Mouse (Mus musculus) CH12.LX (cell line): ENCODE results near the gene Olfr967. TPM values are rescaled to one million over a fixed set of nuclear protein-coding genes. Genes with fewer than 3 reads are reported as not detected.

Experiments
- DNase-seq: peaks from one replicate; pipeline ENCODE4 v3.0.0-alpha.2; 2013; ENCODE audit errors: extremely low read depth
- H3K27ac ChIP-seq: 2 replicates; pipeline ENCODE4 v1.5.1; 2012; ENCODE audit warnings: low read depth, mild to moderate bottlenecking, control low read depth, moderate library complexity; ENCODE audit not compliant: insufficient read depth
- H3K27me3 ChIP-seq: replicated peaks from 2 replicates; pipeline ENCODE3; 2012; ENCODE audit warnings: inconsistent platforms
- H3K36me3 ChIP-seq, 2 experiments: replicated peaks in 1 of 2; 2 replicates each; pipeline versions ENCODE3 to v1.6.1; 2012; ENCODE audit warnings: inconsistent platforms in 1 of 2, low read length in 1 of 2, mild to moderate bottlenecking in 1 of 2, mixed read lengths in 1 of 2, moderate library complexity in 1 of 2; ENCODE audit not compliant: control insufficient read depth in 1 of 2, insufficient read depth in 1 of 2
- H3K4me1 ChIP-seq, 2 experiments: 2 replicates each; pipeline ENCODE4 v1.6.1; 2012; ENCODE audit warnings: inconsistent platforms in 1 of 2, moderate library complexity in 1 of 2; ENCODE audit not compliant: insufficient read depth in 2 of 2, control insufficient read depth in 1 of 2
- H3K4me2 ChIP-seq: 2 replicates; pipeline ENCODE4 v1.6.1; 2012; ENCODE audit warnings: low read depth, mild to moderate bottlenecking, control low read depth; ENCODE audit not compliant: poor library complexity, insufficient read depth, severe bottlenecking
- H3K4me3 ChIP-seq, 3 experiments: fragments of 150-350 bp in 1 of 3; sonication (generic) in 1 of 3; replicated peaks in 1 of 3; 2 replicates each; pipeline versions ENCODE3 to v1.5.1; 2011 to 2012; ENCODE audit warnings: low read depth in 2 of 3, low read length in 2 of 3, mild to moderate bottlenecking in 2 of 3, moderate library complexity in 2 of 3, control low read depth in 1 of 3, improper control_type of control experiment in 1 of 3, inconsistent platforms in 1 of 3, mixed read lengths in 1 of 3; ENCODE audit not compliant: poor library complexity in 1 of 3
- H3K79me2 ChIP-seq: replicated peaks from 2 replicates; pipeline ENCODE4 v1.6.1; 2012; ENCODE audit warnings: mild to moderate bottlenecking, moderate library complexity; ENCODE audit not compliant: control insufficient read depth, poor library complexity, insufficient read depth, severe bottlenecking; ENCODE audit errors: extremely low read depth
- H3K9ac ChIP-seq: 2 replicates; pipeline ENCODE4 v1.6.1; 2012; ENCODE audit warnings: low read depth, mild to moderate bottlenecking, control low read depth, moderate library complexity; ENCODE audit not compliant: insufficient read depth
- H3K9me3 ChIP-seq: replicated peaks from 2 replicates; pipeline ENCODE3; 2012; ENCODE audit warnings: low read length, inconsistent platforms, mixed read lengths
- CHD2 ChIP-seq: IDR thresholded peaks from 2 replicates; pipeline ENCODE4 v1.6.1; 2011; ENCODE audit warnings: low read length, improper control_type of control experiment
- JUN ChIP-seq: IDR thresholded peaks from 2 replicates; pipeline ENCODE4 v1.6.1; 2011; ENCODE audit warnings: low read depth, mild to moderate bottlenecking, low read length, improper control_type of control experiment, moderate library complexity; ENCODE audit not compliant: insufficient read depth
- JUND ChIP-seq: conservative IDR thresholded peaks from 2 replicates; pipeline ENCODE4 v1.6.1; 2011; ENCODE audit warnings: low read depth, low read length, improper control_type of control experiment
- MAX ChIP-seq: IDR thresholded peaks from 2 replicates; pipeline ENCODE4 v1.6.1; 2011; ENCODE audit warnings: low read length, improper control_type of control experiment
- MEF2A ChIP-seq: IDR thresholded peaks from 2 replicates; pipeline ENCODE4 v1.6.1; 2014; ENCODE audit warnings: low read depth, mild to moderate bottlenecking, inconsistent platforms, low read length, improper control_type of control experiment, borderline replicate concordance
- MYC ChIP-seq: IDR thresholded peaks from 2 replicates; pipeline ENCODE4 v1.6.1; 2011; ENCODE audit warnings: low read depth, mild to moderate bottlenecking, improper control_type of control experiment, low read length
- TCF12 ChIP-seq: IDR thresholded peaks from 2 replicates; pipeline ENCODE4 v1.6.1; 2014; ENCODE audit warnings: low read depth, mild to moderate bottlenecking, inconsistent platforms, low read length, improper control_type of control experiment
- USF1 ChIP-seq: IDR thresholded peaks from 2 replicates; pipeline ENCODE4 v1.6.1; 2014; ENCODE audit warnings: low read depth, mild to moderate bottlenecking, inconsistent platforms, low read length, improper control_type of control experiment
- dilution Hi-C: fragments of 300-500 bp; cut with MboI; formaldehyde crosslinking; loops from 2 replicates; pipeline ENCODE4 v1.14.3; 2020; ENCODE audit warnings: low sequenced_read_pairs; ENCODE audit not compliant: extremely low pct_unique_long_range_greater_than_20kb, extremely low pct_ligation_motif_present
- in situ Hi-C: fragments of 300-500 bp; cut with MboI; formaldehyde crosslinking; loops from 3 replicates; pipeline ENCODE4 v1.14.3; 2019; ENCODE audit warnings: low sequenced_read_pairs, low pct_ligation_motif_present, low pct_unique_long_range_greater_than_20kb, mixed read lengths
- polyA plus RNA-seq: library from polyadenylated mRNA; unstranded; fragments of >175 nt; gene quantifications from 2 replicates; pipeline ENCODE4 v1.2.1, GENCODE M21; 2012; ENCODE audit warnings: low read depth; ENCODE audit not compliant: insufficient read length
- total RNA-seq, 2 experiments: library from RNA; depleted of rRNA; stranded (reverse); fragments of 300-350 nt in 1 of 2; fragments of >200 nt in 1 of 2; gene quantifications; 2 replicates each; pipeline ENCODE4 v1.2.3; 2012 to 2014

Olfr967 gene
- total and polyA plus RNA-seq, 3 experiments: not detected

DNA sequence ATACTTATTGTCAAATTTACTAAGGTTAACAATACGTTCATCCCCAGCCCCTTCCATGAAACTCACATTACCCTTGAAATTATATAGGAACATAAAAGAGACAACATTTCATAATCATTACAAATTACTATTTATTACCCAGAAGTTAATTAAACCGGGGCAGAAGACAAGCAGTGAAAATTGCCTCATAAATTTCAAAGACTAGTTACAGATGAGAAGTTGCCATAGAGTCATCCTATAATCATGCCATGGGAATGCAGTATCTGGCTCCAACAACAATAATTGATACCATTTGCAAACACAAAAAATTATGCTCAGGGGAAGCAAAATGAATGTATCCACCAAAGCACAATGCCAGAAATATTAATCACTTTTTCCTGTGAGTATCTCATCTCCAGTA is 44.5 kb downstream of the Olfr967 start, which contains the start of gene Olfr969:
Gene Olfr969, plus strand, starts transcription at position 388 of the 400 bp plus-strand sequence.
- no peaks in the 10 kb centered on the region for H3K4me1 ChIP-seq
- no peaks in the 10 kb centered on the region for H3K36me3 ChIP-seq
- H3K9me3 ChIP-seq: no peaks in the 10 kb centered on the region
- in situ Hi-C loops (no loop called here), dilution Hi-C loops (no loop called here)
- H3K27me3 ChIP-seq: no peaks in the 10 kb centered on the region
- no peak within 1 kb of the TSS for H3K4me2 ChIP-seq
- H3K27ac ChIP-seq: no peak within 1 kb of the TSS
- no peak for DNase-seq
- no peak within 1 kb of the TSS for H3K4me3 ChIP-seq
- TF ChIP-seq USF1 (no peak), MAX (no peak), CHD2 (no peak), MEF2A (no peak), TCF12 (no peak), JUN (no peak), JUND (no peak), MYC (no peak)
- no peaks in the 10 kb centered on the region for H3K79me2 ChIP-seq
- no peak within 1 kb of the TSS for H3K9ac ChIP-seq

Other genes with a start within 250 kb of the Olfr967 start
Only the 20 nearest of the 21 such genes appear.
- gene Olfr957, start 230.4 kb upstream of the Olfr967 start, total RNA-seq (2012; rRNA removed): not detected in 2 replicates
- not detected in 2 replicates for gene Olfr957, start 230.4 kb upstream of the Olfr967 start, total RNA-seq (2014; rRNA removed)
- gene Olfr957, start 230.4 kb upstream of the Olfr967 start, polyA plus RNA-seq: not detected in 2 replicates
- not detected in 2 replicates for gene Olfr958, start 192.2 kb upstream of the Olfr967 start, total RNA-seq (2012; rRNA removed)
- not detected in 2 replicates for gene Olfr958, start 192.2 kb upstream of the Olfr967 start, total RNA-seq (2014; rRNA removed)
- not detected in 2 replicates for gene Olfr958, start 192.2 kb upstream of the Olfr967 start, polyA plus RNA-seq
- gene Olfr959, start 170.7 kb upstream of the Olfr967 start, total RNA-seq (2012; rRNA removed): not detected in 2 replicates
- gene Olfr959, start 170.7 kb upstream of the Olfr967 start, total RNA-seq (2014; rRNA removed): not detected in 2 replicates
- not detected in 2 replicates for gene Olfr959, start 170.7 kb upstream of the Olfr967 start, polyA plus RNA-seq
- gene AW551984, start 141.8 kb upstream of the Olfr967 start, total RNA-seq (2012; rRNA removed): not detected in 2 replicates
- gene AW551984, start 141.8 kb upstream of the Olfr967 start, total RNA-seq (2014; rRNA removed): not detected in 2 replicates
- not detected in 2 replicates for gene AW551984, start 141.8 kb upstream of the Olfr967 start, polyA plus RNA-seq
- not detected in 2 replicates for gene Olfr148, start 135.6 kb upstream of the Olfr967 start, total RNA-seq (2012; rRNA removed)
- gene Olfr148, start 135.6 kb upstream of the Olfr967 start, total RNA-seq (2014; rRNA removed): not detected in 2 replicates
- not detected in 2 replicates for gene Olfr148, start 135.6 kb upstream of the Olfr967 start, polyA plus RNA-seq
- not detected in 2 replicates for gene Olfr960, start 124.9 kb upstream of the Olfr967 start, total RNA-seq (2012; rRNA removed)
- gene Olfr960, start 124.9 kb upstream of the Olfr967 start, total RNA-seq (2014; rRNA removed): not detected in 2 replicates
- gene Olfr960, start 124.9 kb upstream of the Olfr967 start, polyA plus RNA-seq: not detected in 2 replicates
- gene Olfr961, start 101.2 kb upstream of the Olfr967 start, total RNA-seq (2012; rRNA removed): not detected in 2 replicates
- not detected in 2 replicates for gene Olfr961, start 101.2 kb upstream of the Olfr967 start, total RNA-seq (2014; rRNA removed)
- gene Olfr961, start 101.2 kb upstream of the Olfr967 start, polyA plus RNA-seq: not detected in 2 replicates
- gene Olfr963, start 79.0 kb upstream of the Olfr967 start, total RNA-seq (2012; rRNA removed): not detected in 2 replicates
- not detected in 2 replicates for gene Olfr963, start 79.0 kb upstream of the Olfr967 start, total RNA-seq (2014; rRNA removed)
- gene Olfr963, start 79.0 kb upstream of the Olfr967 start, polyA plus RNA-seq: not detected in 2 replicates
- not detected in 2 replicates for gene Olfr149, start 39.1 kb upstream of the Olfr967 start, total RNA-seq (2012; rRNA removed)
- gene Olfr149, start 39.1 kb upstream of the Olfr967 start, total RNA-seq (2014; rRNA removed): not detected in 2 replicates
- not detected in 2 replicates for gene Olfr149, start 39.1 kb upstream of the Olfr967 start, polyA plus RNA-seq
- gene Olfr965, start 34.9 kb upstream of the Olfr967 start, total RNA-seq (2012; rRNA removed): not detected in 2 replicates
- not detected in 2 replicates for gene Olfr965, start 34.9 kb upstream of the Olfr967 start, total RNA-seq (2014; rRNA removed)
- gene Olfr965, start 34.9 kb upstream of the Olfr967 start, polyA plus RNA-seq: not detected in 2 replicates
- gene Olfr150, start 15.3 kb upstream of the Olfr967 start, total RNA-seq (2012; rRNA removed): not detected in 2 replicates
- not detected in 2 replicates for gene Olfr150, start 15.3 kb upstream of the Olfr967 start, total RNA-seq (2014; rRNA removed)
- not detected in 2 replicates for gene Olfr150, start 15.3 kb upstream of the Olfr967 start, polyA plus RNA-seq
- not detected in 2 replicates for gene Olfr968, start 37.0 kb downstream of the Olfr967 start, total RNA-seq (2012; rRNA removed)
- not detected in 2 replicates for gene Olfr968, start 37.0 kb downstream of the Olfr967 start, total RNA-seq (2014; rRNA removed)
- not detected in 2 replicates for gene Olfr968, start 37.0 kb downstream of the Olfr967 start, polyA plus RNA-seq
- gene Olfr969, start 44.7 kb downstream of the Olfr967 start, total RNA-seq (2012; rRNA removed): not detected in 2 replicates
- not detected in 2 replicates for gene Olfr969, start 44.7 kb downstream of the Olfr967 start, total RNA-seq (2014; rRNA removed)
- not detected in 2 replicates for gene Olfr969, start 44.7 kb downstream of the Olfr967 start, polyA plus RNA-seq
- gene Olfr970, start 62.6 kb downstream of the Olfr967 start, total RNA-seq (2012; rRNA removed): not detected in 2 replicates
- gene Olfr970, start 62.6 kb downstream of the Olfr967 start, total RNA-seq (2014; rRNA removed): not detected in 2 replicates
- not detected in 2 replicates for gene Olfr970, start 62.6 kb downstream of the Olfr967 start, polyA plus RNA-seq
- gene Olfr971, start 90.6 kb downstream of the Olfr967 start, total RNA-seq (2012; rRNA removed): not detected in 2 replicates
- not detected in 2 replicates for gene Olfr971, start 90.6 kb downstream of the Olfr967 start, total RNA-seq (2014; rRNA removed)
- gene Olfr971, start 90.6 kb downstream of the Olfr967 start, polyA plus RNA-seq: not detected in 2 replicates
- not detected in 2 replicates for gene Olfr972, start 120.2 kb downstream of the Olfr967 start, total RNA-seq (2012; rRNA removed)
- not detected in 2 replicates for gene Olfr972, start 120.2 kb downstream of the Olfr967 start, total RNA-seq (2014; rRNA removed)
- gene Olfr972, start 120.2 kb downstream of the Olfr967 start, polyA plus RNA-seq: not detected in 2 replicates
- not detected in 2 replicates for gene Olfr229, start 161.1 kb downstream of the Olfr967 start, total RNA-seq (2012; rRNA removed)
- not detected in 2 replicates for gene Olfr229, start 161.1 kb downstream of the Olfr967 start, total RNA-seq (2014; rRNA removed)
- not detected in 2 replicates for gene Olfr229, start 161.1 kb downstream of the Olfr967 start, polyA plus RNA-seq
- gene Olfr974, start 191.3 kb downstream of the Olfr967 start, total RNA-seq (2012; rRNA removed): not detected in 2 replicates
- gene Olfr974, start 191.3 kb downstream of the Olfr967 start, total RNA-seq (2014; rRNA removed): not detected in 2 replicates
- gene Olfr974, start 191.3 kb downstream of the Olfr967 start, polyA plus RNA-seq: not detected in 2 replicates
- gene Olfr975, start 205.8 kb downstream of the Olfr967 start, total RNA-seq (2012; rRNA removed): not detected in 2 replicates
- not detected in 2 replicates for gene Olfr975, start 205.8 kb downstream of the Olfr967 start, total RNA-seq (2014; rRNA removed)
- not detected in 2 replicates for gene Olfr975, start 205.8 kb downstream of the Olfr967 start, polyA plus RNA-seq
- gene Olfr976, start 214.9 kb downstream of the Olfr967 start, total RNA-seq (2012; rRNA removed): not detected in 2 replicates
- gene Olfr976, start 214.9 kb downstream of the Olfr967 start, total RNA-seq (2014; rRNA removed): not detected in 2 replicates
- gene Olfr976, start 214.9 kb downstream of the Olfr967 start, polyA plus RNA-seq: not detected in 2 replicates